Mouse (Mus musculus) midbrain, embryonic 11.5 days (tissue): ENCODE data around the gene Gm12258. TPM values are rescaled to one million over a fixed set of nuclear protein-coding genes. Genes with fewer than 3 reads are reported as not detected.

Source experiments
- polyA plus RNA-seq: library from polyadenylated mRNA; unstranded; fragments of >200 nt; fragmentation: Nextera tagmentation; extraction: Ambion mirVana; gene quantifications from 2 replicates; pipeline ENCODE4 v1.2.1, GENCODE M21; 2014

Gene Gm12258
- polyA plus RNA-seq, 1 experiment from 2014 or later, result 15.6 TPM

Other genes with a start within 250 kb of the Gm12258 start
- gene 2210407C18Rik, start 231.1 kb upstream of the Gm12258 start, polyA plus RNA-seq, result not detected in 2 replicates
- gene Olfr323, start 216.7 kb upstream of the Gm12258 start, polyA plus RNA-seq, result not detected in 2 replicates
- 0.10 and 0.63 TPM in 2 replicates for gene Trim58, start 206.7 kb upstream of the Gm12258 start, polyA plus RNA-seq
- 0.07 TPM in 1 of 2 replicates, not detected in the other for gene Olfr322, start 188.4 kb upstream of the Gm12258 start, polyA plus RNA-seq
- not detected in 2 replicates for gene Olfr320, start 166.1 kb upstream of the Gm12258 start, polyA plus RNA-seq
- not detected in 2 replicates for gene Olfr319, start 148.0 kb upstream of the Gm12258 start, polyA plus RNA-seq
- gene Olfr318, start 123.1 kb upstream of the Gm12258 start, polyA plus RNA-seq, result not detected in 2 replicates
- 0.04 and 0.15 TPM in 2 replicates for gene Olfr317, start 107.9 kb upstream of the Gm12258 start, polyA plus RNA-seq
- not detected in 2 replicates for gene Olfr316, start 94.4 kb upstream of the Gm12258 start, polyA plus RNA-seq
- not detected in 2 replicates for gene Olfr315, start 74.0 kb upstream of the Gm12258 start, polyA plus RNA-seq
- gene Olfr314, start 64.2 kb upstream of the Gm12258 start, polyA plus RNA-seq, result not detected in 2 replicates
- gene Fam183b, start 45.2 kb upstream of the Gm12258 start, polyA plus RNA-seq, result 3.6 and 5.4 TPM in 2 replicates
- not detected in 2 replicates for gene Olfr313, start 32.2 kb upstream of the Gm12258 start, polyA plus RNA-seq
- gene Olfr312, start 17.9 kb upstream of the Gm12258 start, polyA plus RNA-seq, result not detected in 2 replicates
- gene Olfr311, start 7.9 kb upstream of the Gm12258 start, polyA plus RNA-seq, result not detected in 2 replicates
- 13.4 and 13.6 TPM in 2 replicates for gene 2810021J22Rik, start 20.1 kb downstream of the Gm12258 start, polyA plus RNA-seq
- gene Zfp39, start 57.1 kb downstream of the Gm12258 start, polyA plus RNA-seq, result 6.4 and 7.3 TPM in 2 replicates
- gene Btnl10, start 70.8 kb downstream of the Gm12258 start, polyA plus RNA-seq, result not detected in 2 replicates
- 354 and 381 TPM in 2 replicates for gene Rnf187, start 91.8 kb downstream of the Gm12258 start, polyA plus RNA-seq
- 99.9 and 101 TPM in 2 replicates for gene Hist3h2ba, start 101.8 kb downstream of the Gm12258 start, polyA plus RNA-seq
- gene Hist3h2a, start 107.5 kb downstream of the Gm12258 start, polyA plus RNA-seq, result 57.8 and 61.8 TPM in 2 replicates
- 0.45 and 0.62 TPM in 2 replicates for gene Trim17, start 107.5 kb downstream of the Gm12258 start, polyA plus RNA-seq
- gene Trim11, start 130.9 kb downstream of the Gm12258 start, polyA plus RNA-seq, result 17.6 and 18.5 TPM in 2 replicates